Comparison of ENCODE assay signal across 8 mouse cellular contexts in genomic region chr2:105669371-105669861, GRCm38 (mm10). TPM values are rescaled to one million over a fixed set of nuclear protein-coding genes. Genes with fewer than 3 reads are reported as not detected.
DNase-seq lines count a peak whose midpoint lies in the region; ATAC-seq and TF ChIP-seq lines count a peak whose summit lies in the region.
"Had no signal": no experiment of that assay in that cellular context is flagged by ENCODE, and none has a peak within 500 bp of the region (broad histone marks: within the 10 kb centered on the region; RNA-seq: fewer than 3 reads in every experiment).

No protein-coding gene starts in this region.

- TF ChIP-seq POLR2A in limb, embryonic 14.5 days (IDR thresholded peaks at IDR 0.05; ENCODE audit: borderline replicate concordance, extremely low read depth, insufficient read depth, insufficient read length) = no peak

- DNase-seq in Muller cell, postnatal 12 days (ENCODE audit: inconsistent ontology term) = peak; percentile 40
- DNase-seq in limb, embryonic 14.5 days (ENCODE audit: low spot score) = no peak
- DNase-seq in frontal cortex, postnatal 10 days (ENCODE audit: low spot score in 2 of 2) = no peak
- no peak for DNase-seq in urinary bladder, postnatal 25 days (ENCODE audit: low spot score)

- no peak for ATAC-seq in embryonic facial prominence, embryonic 15.5 days (ENCODE audit: insufficient number of reproducible peaks, low FRiP score, low TSS enrichment, low read depth)
- no peak for ATAC-seq in limb, embryonic 14.5 days (ENCODE audit: low FRiP score, low read depth)
- ATAC-seq in erythroid progenitor cell, adult 5-6 weeks (replicated peaks; ENCODE audit: low FRiP score, poor library complexity, severe bottlenecking) = no peak

- no peak overlapping the region for H3K27ac ChIP-seq in embryonic facial prominence, embryonic 15.5 days (replicated peaks)
- no peak overlapping the region for H3K27ac ChIP-seq in limb, embryonic 14.5 days (replicated peaks; ENCODE audit: low read depth, low read length)

- peaks cover 84% of the 10 kb centered on the region for H3K4me1 ChIP-seq in E14TG2a.4 (replicated peaks; ENCODE audit: low read depth, low read length)
- H3K4me1 ChIP-seq in embryonic facial prominence, embryonic 15.5 days = peaks cover 40% of the 10 kb centered on the region
- 0 out of 2 replicates have a peak, but pooled peaks cover 5% of the 10 kb centered on the region for H3K4me1 ChIP-seq in limb, embryonic 14.5 days (ENCODE audit: control insufficient read depth, insufficient read depth, low read length)

- peak overlapping the region; percentile 57 for H3K4me3 ChIP-seq in E14TG2a.4 (replicated peaks; ENCODE audit: low read length)
- H3K4me3 ChIP-seq in embryonic facial prominence, embryonic 15.5 days (replicated peaks) = peak overlapping the region; percentile 22
- peak overlapping the region; percentile 4; the same call in 1 of the 2 replicates for H3K4me3 ChIP-seq in limb, embryonic 14.5 days (replicated peaks; ENCODE audit: low read length)
- H3K4me3 ChIP-seq: erythroblast, embryonic 14.5 days had no signal

- H3K36me3 ChIP-seq in E14TG2a.4 (ENCODE audit: insufficient read depth, low read length) = no peaks in the 10 kb centered on the region
- no peaks in the 10 kb centered on the region for H3K36me3 ChIP-seq in embryonic facial prominence, embryonic 15.5 days
- H3K36me3 ChIP-seq in limb, embryonic 14.5 days (ENCODE audit: control insufficient read depth, insufficient read depth, low read length) = no peaks in the 10 kb centered on the region

- H3K9ac ChIP-seq in embryonic facial prominence, embryonic 15.5 days = no peak overlapping the region
- H3K9ac ChIP-seq in limb, embryonic 14.5 days (ENCODE audit: low read depth, low read length, severe bottlenecking) = no peak overlapping the region

- peaks cover 99% of the 10 kb centered on the region for H3K27me3 ChIP-seq in E14TG2a.4 (ENCODE audit: insufficient read depth, low read length)
- H3K27me3 ChIP-seq in embryonic facial prominence, embryonic 15.5 days = peaks cover 99% of the 10 kb centered on the region
- H3K27me3 ChIP-seq in limb, embryonic 14.5 days (ENCODE audit: control insufficient read depth, insufficient read depth, low read length) = peaks cover 100% of the 10 kb centered on the region

- no peak for TF ChIP-seq CTCF in E14TG2a.4 (conservative IDR thresholded peaks at IDR 0.05; ENCODE audit: low read length)

- WGBS in embryonic facial prominence, embryonic 15.5 days = under 1% methylated on average over 35 of the region's 35 CpGs
- under 1% methylated on average over 35 of the region's 35 CpGs for WGBS in limb, embryonic 14.5 days

- H3K4me2 ChIP-seq in embryonic facial prominence, embryonic 15.5 days (replicated peaks) = peak overlapping the region; percentile 25; the same call in 1 of the 2 replicates
- H3K4me2 ChIP-seq in limb, embryonic 14.5 days (replicated peaks; ENCODE audit: low read depth, low read length, severe bottlenecking) = no peak overlapping the region

- no peaks in the 10 kb centered on the region for H3K9me3 ChIP-seq in E14TG2a.4 (ENCODE audit: low read length)
- no peaks in the 10 kb centered on the region for H3K9me3 ChIP-seq in embryonic facial prominence, embryonic 15.5 days (replicated peaks)
- no peaks in the 10 kb centered on the region for H3K9me3 ChIP-seq in limb, embryonic 14.5 days (ENCODE audit: control insufficient read depth, low read length)

RNA-seq across cellular contexts. Expression of gene Pax6, which starts 0.7 kb away (rescaled TPM):
- 2.2 and 2.7 TPM in 2 replicates for polyA plus RNA-seq in embryonic facial prominence, embryonic 15.5 days (2015; fragmentation: Nextera tagmentation; extraction: Ambion mirVana)
- polyA plus RNA-seq in limb, embryonic 14.5 days (2012; rRNA removed) = 0.36 and 0.44 TPM in 2 replicates
- 0.23 and 0.48 TPM in 2 replicates for polyA plus RNA-seq in limb, embryonic 14.5 days (2014; fragmentation: Nextera tagmentation; extraction: Ambion mirVana)
- not detected in 2 replicates for total RNA-seq in erythroid progenitor cell, adult 5-6 weeks (2015; ENCODE audit: low replicate concordance)
- total RNA-seq in erythroid progenitor cell, adult 5-6 weeks (2017; ENCODE audit: low replicate concordance) = not detected in 2 replicates

Comparison
In these comparisons a context has a peak if more than half of its experiments do, and no peak if none do; other contexts are left out.
1. H3K4me3 ChIP-seq: peak in every context shown above with its lines; median percentile 57 in E14TG2a.4; 22 in embryonic facial prominence, embryonic 15.5 days; 4 in limb, embryonic 14.5 days.